Mouse (Mus musculus): Measurements from ENCODE around the gene Tbc1d4.

GRCm38 (mm10) chr14:101652571-101652970 is 43.6 kb upstream of the Tbc1d4 start:
- no peak for TF ChIP-seq CTCF (IDR thresholded peaks at IDR 0.05; ENCODE audit: low read depth, low read length)
- TF ChIP-seq POLR2A (IDR thresholded peaks at IDR 0.05; ENCODE audit: extremely low read depth, insufficient read depth, low read length), result no peak
